Mouse (Mus musculus) embryonic fibroblast, embryonic 13.5 days (primary cell): ENCODE results near the gene Nr1h2.

Experiments used
- CTCF ChIP-seq: IDR thresholded peaks from 2 replicates; pipeline ENCODE4 v1.5.1; 2011; ENCODE audit warnings: mild to moderate bottlenecking, control low read depth, low read length, moderate library complexity, borderline replicate concordance; ENCODE audit not compliant: insufficient read depth
- POLR2A ChIP-seq: IDR thresholded peaks from 2 replicates; pipeline ENCODE4 v1.6.1; 2011; ENCODE audit warnings: low read depth, mild to moderate bottlenecking, control low read depth, low read length, moderate library complexity

GRCm38 (mm10) chr7:44551731-44552130 lies 2.0 kb downstream of the Nr1h2 start:
- TF ChIP-seq POLR2A: no peak
- no peak for TF ChIP-seq CTCF
